Mouse (Mus musculus) megakaryocyte, embryonic 14.5 days (primary cell): Measurements from ENCODE around the gene Hsd17b11.

Experiments used
- FLI1 ChIP-seq: IDR thresholded peaks from 2 replicates; pipeline ENCODE4 v1.6.1; 2012; ENCODE audit warnings: low read length, inconsistent platforms, mixed read lengths
- GATA1 ChIP-seq: IDR thresholded peaks from 3 replicates; pipeline ENCODE4 v1.6.1; 2012; ENCODE audit warnings: mixed read lengths, low read length, inconsistent platforms, borderline replicate concordance

DNA sequence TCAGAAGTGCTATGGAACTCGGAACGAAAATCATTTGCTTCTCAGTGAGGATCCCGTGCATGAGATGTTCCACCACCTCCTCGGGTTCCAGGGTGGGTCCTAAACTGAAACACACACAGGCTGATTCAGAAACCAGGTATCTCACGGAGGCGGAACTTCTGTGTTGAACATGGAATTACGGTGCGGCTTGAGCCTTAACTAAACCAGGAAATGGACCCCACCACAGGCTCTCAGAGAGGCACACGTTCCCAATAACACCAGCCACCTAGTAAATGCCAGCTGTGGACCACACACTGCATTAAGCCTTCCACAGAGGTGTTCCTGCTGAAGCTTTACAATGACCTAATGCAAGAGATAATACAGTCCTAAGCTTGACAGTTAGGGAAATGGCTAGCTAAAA, 28.9 kb downstream of the Hsd17b11 start:
- TF ChIP-seq GATA1 (no peak), FLI1 (no peak)
